Mouse (Mus musculus): ENCODE results near the gene Hirip3.
A peak's percentile ranks its signal among the peaks of the same experiment; 100 is the strongest.
"Not testable (repeated sequence)": the region's sequence is repeated elsewhere in the genome, so short reads cannot be mapped to it uniquely, and the experiment has no call there.

The Hirip3 gene

GRCm38 (mm10) chr7:126856741-126857420 lies 4.9 kb upstream of the Hirip3 start:
- no peak for DNase-seq

- no peak for DNase-seq
Observed at GRCm38 (mm10) chr7:126860987-126861386, 785 bp upstream of the Hirip3 start.

DNA sequence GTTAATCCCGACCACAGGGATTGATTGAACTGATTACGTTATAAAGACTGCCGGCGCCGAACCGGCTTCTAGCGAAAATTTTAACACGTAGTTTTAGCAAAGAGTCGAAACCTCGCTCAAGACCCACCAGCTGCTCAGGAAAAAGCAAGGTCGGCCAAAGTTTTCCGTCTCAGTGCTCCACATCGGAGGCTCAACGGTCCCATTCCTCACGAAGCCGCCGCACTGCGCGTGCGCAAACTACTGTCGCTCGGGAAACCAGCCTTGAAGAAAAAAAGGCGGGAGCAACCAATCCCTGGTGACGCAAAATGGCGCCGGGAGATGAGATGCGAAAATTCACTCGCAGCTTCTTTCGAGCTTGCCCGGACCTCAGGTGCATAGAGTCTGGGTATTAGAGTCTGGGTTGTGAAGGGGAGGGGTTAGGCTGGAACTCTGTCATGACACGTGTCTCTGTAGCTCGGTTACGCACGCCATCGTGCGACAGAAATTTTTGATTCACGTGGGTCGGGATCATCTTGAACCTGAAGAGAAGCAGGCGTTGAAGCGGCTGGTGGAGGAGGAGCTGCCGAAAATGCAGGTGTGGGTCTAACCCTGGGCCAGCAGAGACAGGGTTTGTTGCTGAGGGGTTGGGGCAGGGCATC lies 494 bp downstream of the Hirip3 start, which contains the start of gene Ino80e:
Gene Ino80e, minus strand, starts transcription at position 231 of the 638 bp plus-strand sequence.
- DNase-seq, result peak; percentile 96

DNA sequence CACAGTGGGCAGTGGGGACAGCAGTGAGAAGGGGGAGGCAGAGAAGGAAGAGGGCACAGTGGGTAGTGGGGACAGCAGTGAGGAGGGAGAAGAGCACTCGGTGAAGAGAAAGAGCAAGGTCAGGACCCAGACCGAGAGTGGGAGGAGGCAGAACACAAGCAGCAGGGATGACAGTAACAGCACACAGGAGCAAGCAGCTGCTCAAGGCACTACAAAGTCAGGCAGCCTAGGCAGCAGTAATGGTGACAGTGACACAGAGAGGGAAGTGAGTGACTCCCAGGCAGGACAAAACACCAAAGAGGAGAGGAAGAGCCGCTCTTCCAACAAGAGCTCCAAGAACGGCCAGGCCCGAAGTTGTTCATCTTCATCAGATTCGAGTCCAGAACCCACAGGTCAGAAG lies 2.0 kb downstream of the Hirip3 start:
- no peak for DNase-seq

- no peak for DNase-seq
Observed at GRCm38 (mm10) chr7:126867534-126867933, 5.8 kb downstream of the Hirip3 start.

DNA sequence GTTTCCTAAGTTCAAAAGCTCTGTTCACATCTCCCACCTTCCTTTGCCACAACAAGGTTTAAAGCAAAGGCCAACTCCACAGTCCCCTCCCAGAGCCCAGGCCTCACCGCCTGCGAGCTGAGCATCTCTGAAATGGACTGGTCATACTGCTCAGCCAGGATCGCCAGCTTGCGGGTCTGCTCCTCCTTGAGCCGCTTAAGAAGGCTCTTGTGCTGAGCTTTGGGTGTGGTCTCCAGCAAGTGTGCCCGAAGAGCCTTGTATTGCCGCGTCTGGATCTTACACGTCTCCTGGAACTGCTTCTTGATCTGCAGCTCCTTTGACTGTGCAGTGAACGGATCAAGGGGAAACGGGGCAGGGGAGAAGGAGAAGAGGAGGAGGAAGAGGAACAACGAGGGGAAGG lies 6.2 kb downstream of the Hirip3 start:
- DNase-seq, result no peak

DNA sequence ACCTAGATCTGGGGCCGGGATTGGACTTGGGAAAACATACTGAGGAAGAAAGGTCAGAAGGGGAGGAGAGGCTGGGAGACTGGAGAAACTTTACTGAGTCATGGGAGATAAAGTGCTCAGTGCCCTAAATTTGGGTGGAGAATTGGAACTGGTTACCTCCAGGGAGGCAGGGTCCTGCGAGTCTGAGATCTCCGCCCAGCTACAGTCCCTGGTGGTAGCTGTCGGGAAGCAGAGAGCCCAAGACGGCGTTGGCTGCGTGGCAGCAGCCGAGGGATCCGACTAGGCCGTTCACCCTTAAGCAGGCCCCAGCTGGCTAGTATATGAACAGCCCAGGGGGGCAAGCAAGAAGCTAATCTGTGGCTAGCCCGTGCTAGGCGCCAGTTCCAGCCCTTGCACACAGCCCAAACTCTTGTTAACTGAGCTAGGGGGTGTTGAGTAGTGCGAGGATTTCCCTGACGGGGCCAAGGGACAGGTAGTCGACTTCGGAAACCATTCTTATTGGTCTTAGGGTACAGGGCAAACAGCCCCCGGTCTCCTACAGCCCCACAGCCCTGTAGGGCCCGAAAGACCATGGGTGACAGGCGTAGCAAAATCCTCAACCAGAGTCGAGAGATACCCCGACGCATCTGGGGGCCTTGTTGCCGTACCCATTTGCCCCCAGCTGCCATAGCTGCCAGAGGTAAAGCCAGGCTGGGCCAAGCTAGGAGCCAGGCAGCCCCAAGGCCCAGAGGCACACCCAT lies 8.2 kb downstream of the Hirip3 start:
- DNase-seq, result no peak

GRCm38 (mm10) chr7:126870520-126870891 lies 8.7 kb downstream of the Hirip3 start:
- DNase-seq, result no peak

DNA sequence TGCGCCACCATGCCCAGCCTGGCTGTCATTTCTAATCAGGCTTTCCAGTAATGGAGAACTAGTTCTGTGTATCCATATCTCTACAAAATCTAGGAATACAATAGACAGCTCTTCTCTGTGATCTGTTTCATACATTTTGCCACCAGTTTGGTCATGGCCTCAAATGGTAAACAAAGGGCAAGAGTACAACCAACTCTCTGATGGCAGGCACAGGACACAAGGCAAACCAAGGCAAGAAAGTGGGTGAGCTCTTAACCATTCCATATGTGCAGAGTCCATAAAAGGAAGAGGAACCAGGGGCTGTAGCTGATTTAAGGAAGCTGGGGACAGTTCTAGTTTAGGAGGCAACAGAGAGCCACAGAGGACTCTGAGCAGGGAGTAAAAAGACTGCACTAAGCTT lies 15.5 kb downstream of the Hirip3 start:
- no peak for DNase-seq

DNA sequence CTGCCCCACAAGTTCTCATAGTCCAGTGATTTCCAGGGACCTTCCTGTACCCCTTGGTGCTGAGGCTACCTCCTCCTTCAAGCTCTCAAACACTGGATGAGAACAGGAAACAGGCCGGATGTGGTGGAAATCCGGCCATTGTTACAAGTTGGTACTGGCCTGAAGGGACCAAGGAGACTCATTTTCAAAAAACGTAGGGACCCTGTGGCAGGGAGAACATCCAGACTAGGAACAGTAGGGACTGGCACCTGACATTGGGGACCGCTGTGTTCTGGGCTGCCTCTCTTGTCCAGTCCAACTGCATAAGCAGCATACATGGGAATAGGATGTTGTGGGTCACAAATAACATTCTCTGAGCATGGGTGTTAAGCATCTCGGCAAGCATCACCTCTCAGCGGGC lies 19.3 kb downstream of the Hirip3 start:
- DNase-seq, result peak; percentile 68

GRCm38 (mm10) chr7:126883731-126884181 lies 22.0 kb downstream of the Hirip3 start:
- DNase-seq, result peak; percentile 43

GRCm38 (mm10) chr7:126884286-126885164 lies 22.8 kb downstream of the Hirip3 start, which contains the start of gene Taok2:
Taok2 (minus strand) TSS chr7:126884703.
- DNase-seq, result peak; percentile 99

DNA sequence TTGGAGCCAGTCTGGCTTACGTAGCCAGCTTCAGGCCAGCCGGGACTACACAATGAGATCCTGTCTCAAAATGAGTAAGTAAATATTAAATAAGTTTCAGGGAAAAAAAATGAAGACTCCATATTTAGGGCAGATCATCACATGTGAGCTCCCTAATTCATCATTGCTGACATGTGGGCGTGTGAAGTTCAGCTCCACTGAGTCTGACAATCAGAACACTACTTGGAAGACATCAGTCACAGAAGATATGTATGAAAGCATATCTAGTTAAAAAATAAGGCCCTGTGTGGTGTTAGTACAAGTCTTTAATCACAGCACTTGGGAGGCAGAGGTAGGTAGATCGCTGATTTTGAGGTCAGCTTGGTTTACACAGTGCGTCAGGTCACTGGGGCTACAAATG lies 25.5 kb downstream of the Hirip3 start:
- no peak for DNase-seq

- DNase-seq, result peak; percentile 54
Observed at GRCm38 (mm10) chr7:126888852-126889251, 27.1 kb downstream of the Hirip3 start.

GRCm38 (mm10) chr7:126896912-126897311 lies 35.1 kb downstream of the Hirip3 start:
- no peak for DNase-seq

- DNase-seq, result peak; percentile 35
Observed at GRCm38 (mm10) chr7:126897390-126898101, 35.8 kb downstream of the Hirip3 start.

DNA sequence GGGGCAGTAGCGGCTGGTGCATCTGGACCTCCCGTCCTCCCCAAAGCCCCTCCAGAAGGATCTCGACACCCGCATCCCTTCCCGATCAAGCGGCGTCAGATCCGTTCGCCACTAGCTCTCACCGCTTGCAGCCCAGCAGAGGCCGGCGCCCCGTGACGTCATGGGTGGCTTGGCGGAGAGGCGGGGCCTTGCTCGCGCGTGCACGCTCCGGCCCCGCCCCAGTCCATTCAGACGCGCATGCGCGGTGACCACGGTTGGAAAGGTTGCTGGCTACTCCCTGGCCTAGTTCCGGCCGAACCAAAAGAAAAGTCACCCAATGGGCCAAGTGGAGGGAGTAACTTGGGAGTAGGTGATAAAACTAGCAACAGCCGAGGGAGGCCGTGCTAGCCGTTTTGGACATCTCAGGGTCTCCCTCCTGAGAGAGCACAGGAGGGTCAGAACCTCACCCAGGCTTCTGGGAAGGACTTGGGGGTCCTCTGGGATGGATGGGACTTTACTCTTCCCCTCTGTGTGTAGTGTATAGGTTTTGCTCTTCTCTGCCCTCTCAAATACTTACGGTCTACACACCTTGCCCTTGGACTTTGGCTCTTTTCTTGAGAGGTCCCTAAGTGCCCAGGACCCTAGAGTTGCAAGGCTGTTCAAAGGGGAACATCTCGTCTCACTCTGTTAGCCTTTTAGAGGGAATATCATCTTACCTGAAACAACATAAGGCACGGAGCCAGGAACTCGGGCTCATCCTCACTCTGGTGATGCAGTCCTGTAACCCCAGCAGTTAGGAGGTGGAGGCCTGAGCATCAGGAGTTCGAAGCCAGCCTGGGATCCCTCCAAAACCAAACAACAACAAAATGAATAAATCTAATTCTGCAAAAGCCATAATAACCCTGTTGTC lies 36.6 kb downstream of the Hirip3 start:
- DNase-seq, result peak; percentile 98

GRCm38 (mm10) chr7:126899781-126900180 lies 38.0 kb downstream of the Hirip3 start:
- not testable (repeated sequence) for DNase-seq

DNA sequence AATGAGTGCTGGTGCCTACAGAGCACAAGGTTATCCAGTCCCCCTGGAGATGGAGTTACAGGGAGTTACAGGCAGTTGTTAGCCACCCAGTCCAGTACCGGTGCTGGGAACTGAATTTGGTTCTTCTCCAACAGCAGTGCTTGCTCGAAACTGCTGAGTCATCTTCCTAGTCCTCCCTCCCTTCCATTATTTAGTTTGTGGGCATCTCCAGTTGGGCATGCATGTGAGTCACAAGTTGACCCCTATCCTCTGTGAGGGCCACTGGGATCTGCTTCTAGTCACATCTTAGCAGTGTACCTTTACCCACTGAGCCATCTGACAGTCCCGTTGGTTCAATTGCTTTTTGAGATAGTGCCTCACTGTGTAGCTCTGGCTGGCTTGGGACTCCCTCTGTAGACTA lies 43.8 kb downstream of the Hirip3 start:
- DNase-seq, result no peak

DNA sequence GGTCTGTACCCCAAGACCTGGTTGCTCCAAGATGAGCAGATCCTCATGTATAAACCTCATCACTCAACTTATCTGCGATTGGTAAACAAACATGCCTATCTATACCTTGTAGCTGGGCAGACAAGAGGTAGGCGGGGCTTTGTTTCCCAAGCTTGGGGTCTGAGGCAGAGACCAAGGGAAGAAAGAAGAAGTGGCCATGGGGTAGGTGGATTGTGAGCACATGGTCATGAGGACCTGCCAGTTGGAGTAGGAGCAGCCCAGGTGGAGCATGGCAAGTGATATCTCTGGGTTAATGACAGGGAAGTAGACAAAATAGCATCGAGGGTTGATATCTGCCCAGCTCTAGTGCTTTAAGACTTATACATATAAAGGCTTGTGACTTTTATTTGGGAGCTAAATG lies 53.1 kb downstream of the Hirip3 start:
- DNase-seq, result no peak

Data from kidney, postnatal 14 days (tissue).